Mouse (Mus musculus) heart, adult 2 months (tissue): ENCODE data around the gene Rpl7l1. TPM values are rescaled to one million over a fixed set of nuclear protein-coding genes. Genes with fewer than 3 reads are reported as not detected.

Experiments used
- DNase-seq, 2 experiments: peaks; one replicate each; pipeline ENCODE4 v3.0.0; 2021
- H3K27ac ChIP-seq: fragments of 200-600 bp; 2 replicates; pipeline ENCODE4 v1.8.1; 2022
- H3K27me3 ChIP-seq: fragments of 200-500 bp; 2 replicates; pipeline ENCODE4 v1.6.1; 2012; ENCODE audit warnings: mild to moderate bottlenecking, low read length, inconsistent platforms, mixed read lengths; ENCODE audit not compliant: control insufficient read depth, insufficient read depth
- H3K36me3 ChIP-seq: fragments of 200-500 bp; 2 replicates; pipeline ENCODE4 v1.6.1; 2012; ENCODE audit warnings: low read length, inconsistent platforms; ENCODE audit not compliant: control insufficient read depth, insufficient read depth
- H3K4me1 ChIP-seq: fragments of 200-500 bp; 2 replicates; pipeline ENCODE4 v1.6.1; 2011; ENCODE audit warnings: low read length; ENCODE audit not compliant: control insufficient read depth, insufficient read depth
- H3K4me3 ChIP-seq: fragments of 200-600 bp; 2 replicates; pipeline ENCODE4 v1.8.1; 2022
- H3K79me2 ChIP-seq: fragments of 200-500 bp; replicated peaks from 2 replicates; pipeline ENCODE4 v1.6.1; 2012; ENCODE audit warnings: mild to moderate bottlenecking, inconsistent platforms, low read length, moderate library complexity, mixed read lengths; ENCODE audit not compliant: control insufficient read depth, insufficient read depth
- H3K9ac ChIP-seq: fragments of 200-500 bp; 2 replicates; pipeline ENCODE4 v1.6.1; 2012; ENCODE audit warnings: low read depth, mild to moderate bottlenecking, control low read depth, inconsistent platforms, low read length, mixed read lengths
- CTCF ChIP-seq: fragments of 200-600 bp; IDR thresholded peaks from 2 replicates; pipeline ENCODE4 v1.8.1; 2022; ENCODE audit warnings: antibody characterized with exemption, mild to moderate bottlenecking, moderate library complexity
- EP300 ChIP-seq: fragments of 200-500 bp; IDR thresholded peaks from 2 replicates; pipeline ENCODE4 v1.6.1; 2011; ENCODE audit warnings: low read depth, low read length, control low read depth; ENCODE audit not compliant: insufficient read depth
- POLR2A ChIP-seq: fragments of 200-500 bp; IDR thresholded peaks from 2 replicates; pipeline ENCODE4 v1.6.1; 2011; ENCODE audit warnings: mild to moderate bottlenecking, low read depth, low read length, control low read depth; ENCODE audit not compliant: insufficient read depth
- WGBS: fragments of 180-500 bp; shearing (Covaris S2); methylation state at CpG from one replicate; pipeline ENCODE4 v1.1.7; 2018; 5-methylcytosine and 5-hydroxymethylcytosine counted together
- intact Hi-C: fragments of 180-260 bp; cut with DNase I; formaldehyde crosslinking; loops from one replicate; pipeline ENCODE4 v1.15.1; 2025
- polyA plus RNA-seq: library from polyadenylated mRNA; depleted of rRNA; stranded (reverse); fragments of >200 nt; gene quantifications from 2 replicates; pipeline ENCODE4 v1.2.3, GENCODE M21; 2012
- total RNA-seq, 2 experiments: library from RNA; stranded (reverse); gene quantifications; 2 replicates each; pipeline ENCODE4 v1.2.3; 2021

Gene Rpl7l1
- total and polyA plus RNA-seq, 3 experiments, result 19.4 to 54.0 (median 54.0) TPM

GRCm38 (mm10) chr17:46817734-46818158 is 35.3 kb upstream of the Rpl7l1 start:
- no peak overlapping the region for H3K4me3 ChIP-seq
- intact Hi-C loops, result no loop called here
- no peak for DNase-seq
- H3K27ac ChIP-seq, result no peak overlapping the region
- TF ChIP-seq POLR2A (no peak), CTCF (no peak), EP300 (no peak)
- H3K4me1 ChIP-seq, result no peaks in the 10 kb centered on the region
- no peaks in the 10 kb centered on the region for H3K36me3 ChIP-seq
- H3K9ac ChIP-seq, result no peak overlapping the region
- WGBS, result 96% methylated on average over 12 of the region's 12 CpGs
- no peaks in the 10 kb centered on the region for H3K79me2 ChIP-seq
- no peaks in the 10 kb centered on the region for H3K27me3 ChIP-seq

GRCm38 (mm10) chr17:46816306-46816705 is 33.8 kb upstream of the Rpl7l1 start:
- no peaks in the 10 kb centered on the region for H3K79me2 ChIP-seq
- H3K36me3 ChIP-seq, result no peaks in the 10 kb centered on the region
- H3K4me1 ChIP-seq, result no peaks in the 10 kb centered on the region
- no peak overlapping the region for H3K9ac ChIP-seq
- DNase-seq, result no peak
- TF ChIP-seq CTCF, result no peak
- TF ChIP-seq POLR2A, result no peak
- no peak for TF ChIP-seq EP300
- no peak overlapping the region for H3K27ac ChIP-seq
- 85% methylated on average over 13 of the region's 13 CpGs for WGBS
- H3K27me3 ChIP-seq, result no peaks in the 10 kb centered on the region
- no peak overlapping the region for H3K4me3 ChIP-seq
- intact Hi-C loops, result no loop called here

- Histone ChIP-seq H3K36me3 (peaks cover 7% of the 10 kb centered on the region; the same call in 1 of the 2 replicates), H3K4me1 (no peaks in the 10 kb centered on the region), H3K79me2 (no peaks in the 10 kb centered on the region), H3K9ac (no peak overlapping the region), H3K27ac (no peak overlapping the region), H3K27me3 (no peaks in the 10 kb centered on the region), H3K4me3 (no peak overlapping the region)
- no peak for DNase-seq
- no peak for TF ChIP-seq POLR2A
- no peak for TF ChIP-seq EP300
- no peak for TF ChIP-seq CTCF
- intact Hi-C loops, result no loop called here
- WGBS, result 90% methylated on average over 6 of the region's 6 CpGs
These were observed 32.0 kb upstream of the Rpl7l1 start for GRCm38 (mm10) chr17:46814497-46814896.

GRCm38 (mm10) chr17:46813637-46814036 is 31.2 kb upstream of the Rpl7l1 start:
- peaks cover 13% of the 10 kb centered on the region for H3K36me3 ChIP-seq
- no peak for DNase-seq

GRCm38 (mm10) chr17:46812442-46812841 is 30.0 kb upstream of the Rpl7l1 start:
- H3K4me1 ChIP-seq, result peaks cover 4% of the 10 kb centered on the region
- peaks cover 13% of the 10 kb centered on the region for H3K36me3 ChIP-seq
- no peak overlapping the region for H3K27ac ChIP-seq
- DNase-seq, result no peak
- H3K9ac ChIP-seq, result no peak overlapping the region
- H3K79me2 ChIP-seq, result no peaks in the 10 kb centered on the region
- WGBS, result 93% methylated on average over 1 of the region's 1 CpGs
- no peak for TF ChIP-seq CTCF
- no peak for TF ChIP-seq POLR2A
- no peak for TF ChIP-seq EP300
- H3K4me3 ChIP-seq, result no peak overlapping the region
- intact Hi-C loops, result no loop called here
- no peaks in the 10 kb centered on the region for H3K27me3 ChIP-seq

More at GRCm38 (mm10) chr17:46813637-46814036, 31.2 kb upstream of the Rpl7l1 start:
- intact Hi-C loops, result no loop called here
- Histone ChIP-seq H3K79me2 (no peaks in the 10 kb centered on the region), H3K4me3 (no peak overlapping the region), H3K27me3 (no peaks in the 10 kb centered on the region), H3K4me1 (peaks cover 3% of the 10 kb centered on the region), H3K9ac (no peak overlapping the region), H3K27ac (no peak overlapping the region)
- no peak for TF ChIP-seq CTCF
- no peak for TF ChIP-seq POLR2A
- no peak for TF ChIP-seq EP300
- WGBS, result 62% methylated on average over 8 of the region's 8 CpGs

GRCm38 (mm10) chr17:46810672-46811071 is 28.2 kb upstream of the Rpl7l1 start:
- H3K36me3 ChIP-seq, result peaks cover 13% of the 10 kb centered on the region

More at GRCm38 (mm10) chr17:46810672-46811071, 28.2 kb upstream of the Rpl7l1 start:
- TF ChIP-seq POLR2A (no peak), EP300 (no peak), CTCF (no peak)
- Histone ChIP-seq H3K4me3 (no peak overlapping the region), H3K4me1 (peaks cover 4% of the 10 kb centered on the region), H3K9ac (no peak overlapping the region), H3K79me2 (no peaks in the 10 kb centered on the region), H3K27ac (no peak overlapping the region), H3K27me3 (no peaks in the 10 kb centered on the region)
- intact Hi-C loops, result no loop called here
- WGBS, result 89% methylated on average over 3 of the region's 3 CpGs
- DNase-seq, result no peak
